Mouse (Mus musculus) testis, postnatal 14 days (tissue): ENCODE results near the gene Immp2l.
"Not testable (repeated sequence)": the region's sequence is repeated elsewhere in the genome, so short reads cannot be mapped to it uniquely, and the experiment has no call there.

Source experiments
- DNase-seq: peaks from one replicate; pipeline ENCODE4 v3.0.0; 2021; ENCODE audit warnings: low spot score

Immp2l gene

DNA sequence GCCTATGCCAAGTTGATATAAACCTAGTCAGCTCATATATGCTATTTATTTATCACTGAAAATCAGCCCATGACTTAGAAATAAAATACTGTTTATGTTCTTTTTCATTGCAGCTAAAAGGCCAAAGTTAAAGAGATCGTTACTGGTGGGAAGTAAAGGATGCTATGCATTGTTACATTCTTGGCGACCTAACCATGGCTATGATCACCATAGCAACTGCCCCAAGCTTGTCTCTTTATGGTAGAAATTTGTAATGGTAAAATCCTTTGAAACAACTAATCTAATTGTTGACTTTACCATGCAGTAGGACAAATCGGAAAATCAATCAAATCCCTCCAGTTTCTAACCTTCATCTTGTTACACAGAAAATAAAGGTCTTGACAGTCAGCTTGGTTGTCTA, 644.4 kb downstream of the Immp2l start:
- DNase-seq = no peak

DNA sequence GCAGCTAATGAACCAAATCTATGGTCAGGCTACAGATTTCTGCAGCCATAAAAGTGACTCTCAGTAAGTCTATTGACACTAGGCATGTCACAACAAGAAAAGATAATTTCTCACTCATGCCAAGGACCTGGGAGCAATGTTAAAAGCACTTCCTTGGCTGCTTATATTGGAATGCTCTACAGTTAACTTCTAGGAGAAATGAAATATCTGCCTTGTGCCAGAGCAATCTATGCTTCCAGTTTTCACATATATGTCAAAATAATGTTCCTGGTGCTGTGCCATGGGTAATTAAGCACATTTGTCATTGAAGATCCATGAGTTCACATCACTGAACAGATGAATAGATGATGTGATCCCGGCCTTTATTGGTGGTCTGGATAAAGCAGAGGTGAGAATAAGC, 645.6 kb downstream of the Immp2l start:
- DNase-seq = no peak

DNA sequence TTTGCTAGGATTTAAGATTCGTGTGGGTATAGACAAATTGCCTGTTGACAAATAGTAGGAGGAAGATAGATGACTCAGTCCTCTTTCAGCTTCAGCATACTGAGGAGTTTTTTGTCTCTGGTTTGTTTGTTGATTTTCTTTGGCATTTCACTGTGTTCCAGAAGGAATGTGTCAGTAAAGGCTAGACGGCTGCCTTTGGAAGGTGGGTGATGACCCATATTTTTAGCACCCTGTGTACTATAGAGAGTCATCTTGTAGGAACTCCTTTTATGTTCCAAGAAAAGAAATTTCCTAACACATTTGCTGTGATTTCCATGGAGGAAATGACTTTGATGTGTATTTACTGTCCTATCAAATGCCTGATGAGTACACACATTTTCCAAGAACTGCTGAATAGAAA, 651.0 kb downstream of the Immp2l start:
- no peak for DNase-seq

DNA sequence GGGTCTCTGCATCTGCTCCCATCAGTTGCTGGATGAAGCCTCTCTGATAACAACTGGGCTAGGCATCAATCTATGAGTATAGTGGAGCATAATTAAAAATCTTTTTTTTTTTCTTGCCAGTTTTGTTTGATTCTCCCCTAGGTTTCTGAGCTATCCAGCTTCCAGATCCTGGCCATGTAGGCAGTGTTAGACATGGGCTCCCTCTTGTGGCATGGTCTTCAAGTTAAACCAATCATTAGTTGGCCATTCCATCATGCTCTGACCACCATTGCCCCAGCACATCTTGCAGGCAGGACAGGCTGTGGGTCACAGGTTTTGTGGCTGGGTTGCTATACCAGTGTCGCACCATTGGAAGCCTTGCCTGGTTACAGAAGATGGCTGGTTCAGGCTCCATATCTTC, 656.3 kb downstream of the Immp2l start:
- DNase-seq = no peak

DNA sequence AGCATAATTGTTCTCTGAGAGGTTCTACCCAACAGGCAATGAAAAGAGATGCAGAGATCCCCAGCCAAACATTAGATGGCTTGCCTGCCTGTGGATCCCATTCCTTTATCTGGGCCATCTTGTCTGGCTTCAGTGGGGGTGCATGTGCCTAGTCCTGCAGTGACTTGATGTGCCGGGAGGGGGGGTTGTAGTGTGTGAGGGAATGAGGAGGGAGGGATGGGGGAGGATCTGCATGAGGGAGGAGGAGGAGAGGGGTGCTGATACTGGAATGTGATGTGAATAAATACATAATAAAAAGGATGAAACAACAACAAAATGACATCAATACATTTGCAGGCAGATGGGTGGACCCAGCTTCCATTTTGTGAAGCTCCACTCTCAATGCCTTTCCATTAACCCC, 658.3 kb downstream of the Immp2l start:
- peak; percentile 19 for DNase-seq

DNA sequence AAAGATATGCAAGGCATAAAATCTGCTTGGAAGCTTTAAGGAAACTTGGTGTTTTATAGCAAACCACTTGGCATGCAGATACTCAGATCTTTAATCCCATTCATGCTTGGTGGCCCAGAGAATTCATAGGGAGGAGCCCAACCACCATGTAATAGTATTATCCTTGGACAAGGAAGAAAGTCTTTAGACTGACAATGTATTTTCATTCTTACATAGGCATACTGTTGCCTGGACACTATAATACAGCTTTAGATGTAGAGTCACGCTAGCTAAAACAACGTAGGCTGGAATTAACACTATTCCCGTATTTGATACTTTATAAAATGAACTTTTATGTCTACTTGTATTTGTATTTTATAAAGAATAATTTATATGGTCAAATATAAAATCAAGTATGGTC, 665.9 kb downstream of the Immp2l start:
- DNase-seq = no peak

DNA sequence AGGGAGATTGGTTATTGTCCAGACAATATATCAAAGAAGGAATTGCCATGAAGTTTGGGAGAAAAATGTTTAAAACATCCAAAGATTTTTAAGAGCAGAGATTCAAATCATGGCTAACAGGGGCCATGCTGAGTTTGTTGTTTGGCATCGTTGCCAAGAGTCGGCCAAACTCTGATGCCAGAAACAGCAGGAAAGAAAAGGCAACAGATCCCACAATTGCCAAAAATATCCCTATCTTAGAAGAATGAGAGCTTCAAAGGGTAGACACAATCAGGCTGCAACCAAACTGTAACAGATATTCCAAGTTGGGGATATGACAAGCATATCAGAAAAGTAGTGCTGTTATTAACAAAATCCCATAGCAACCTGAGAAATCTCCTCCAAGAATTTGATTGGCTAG, 686.7 kb downstream of the Immp2l start:
- no peak for DNase-seq

DNA sequence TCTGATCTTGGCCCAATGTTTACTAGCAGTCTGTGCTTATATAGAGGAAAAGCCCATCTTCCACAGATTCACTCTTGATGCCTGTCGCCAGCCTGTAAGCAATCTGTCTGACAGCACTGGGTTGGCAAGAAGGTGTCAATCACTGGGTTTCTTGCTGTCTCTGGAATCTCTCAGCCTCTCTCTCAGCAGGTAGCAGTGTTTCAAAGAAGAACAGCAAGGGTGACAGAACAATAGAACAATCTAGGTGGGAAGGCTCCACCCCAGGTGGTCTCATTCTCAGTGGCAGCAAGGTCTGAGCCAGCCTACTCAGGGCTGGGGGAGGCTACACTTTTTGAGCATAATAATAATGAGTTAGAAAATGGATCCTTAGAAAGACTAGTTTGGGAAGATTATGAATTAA, 693.1 kb downstream of the Immp2l start:
- no peak for DNase-seq

DNA sequence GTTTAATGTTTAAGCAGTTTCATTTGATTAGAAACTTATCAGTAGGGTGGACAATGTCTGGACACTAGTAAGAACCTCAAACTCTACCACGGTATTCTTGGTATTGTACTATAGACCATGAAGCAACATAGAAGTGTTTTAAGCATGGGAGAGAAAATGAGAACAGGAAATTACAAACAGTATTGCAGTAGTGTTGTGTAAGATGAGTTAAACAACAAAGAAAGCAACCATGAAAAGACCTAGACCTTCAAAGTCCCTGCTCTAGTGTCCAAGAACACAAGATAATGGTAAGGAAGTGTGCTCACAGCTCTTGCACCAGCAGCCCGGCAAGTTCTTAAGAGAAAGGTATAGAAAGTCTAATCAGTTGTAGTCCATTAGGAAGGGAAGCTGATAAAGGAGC, 700.7 kb downstream of the Immp2l start:
- no peak for DNase-seq

DNA sequence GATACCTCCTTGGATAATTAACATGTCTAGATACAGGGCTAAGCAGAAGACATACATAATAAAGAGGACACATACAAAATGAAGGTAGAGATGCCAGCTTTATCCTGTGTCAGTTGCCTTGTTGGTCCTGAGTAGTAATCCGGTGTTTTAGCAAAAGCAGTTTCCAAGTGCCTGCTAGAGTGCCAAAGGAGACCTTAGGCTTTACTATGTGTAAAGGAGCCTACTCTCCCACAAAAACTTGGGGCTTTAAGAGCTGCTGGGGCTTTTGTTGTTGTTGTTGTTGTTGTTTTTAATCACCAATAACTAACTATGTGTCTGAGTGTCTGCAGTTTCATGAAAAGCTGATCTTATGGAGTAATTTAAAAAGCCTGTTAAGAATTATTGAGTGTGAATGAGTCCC, 702.8 kb downstream of the Immp2l start:
- no peak for DNase-seq

DNA sequence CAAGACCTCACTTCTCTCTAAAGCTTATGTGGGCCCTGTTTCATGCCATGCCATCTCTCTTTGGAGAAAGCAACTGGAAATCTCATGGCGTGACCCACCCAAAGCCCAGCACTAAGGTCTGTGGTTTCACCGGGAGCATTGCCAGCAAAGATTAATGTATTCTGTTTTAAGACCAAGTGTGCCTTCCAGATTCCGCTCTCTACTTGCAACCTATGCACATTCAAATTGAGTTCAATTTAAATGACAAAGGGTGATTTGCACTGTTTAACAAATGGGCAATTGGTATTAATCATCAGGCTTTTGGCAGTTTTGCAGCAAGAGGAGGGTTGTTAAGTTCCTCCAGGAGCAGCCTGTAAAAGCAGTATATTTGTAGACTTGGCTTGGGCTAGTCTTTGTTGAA, 703.3 kb downstream of the Immp2l start:
- DNase-seq = no peak

DNA sequence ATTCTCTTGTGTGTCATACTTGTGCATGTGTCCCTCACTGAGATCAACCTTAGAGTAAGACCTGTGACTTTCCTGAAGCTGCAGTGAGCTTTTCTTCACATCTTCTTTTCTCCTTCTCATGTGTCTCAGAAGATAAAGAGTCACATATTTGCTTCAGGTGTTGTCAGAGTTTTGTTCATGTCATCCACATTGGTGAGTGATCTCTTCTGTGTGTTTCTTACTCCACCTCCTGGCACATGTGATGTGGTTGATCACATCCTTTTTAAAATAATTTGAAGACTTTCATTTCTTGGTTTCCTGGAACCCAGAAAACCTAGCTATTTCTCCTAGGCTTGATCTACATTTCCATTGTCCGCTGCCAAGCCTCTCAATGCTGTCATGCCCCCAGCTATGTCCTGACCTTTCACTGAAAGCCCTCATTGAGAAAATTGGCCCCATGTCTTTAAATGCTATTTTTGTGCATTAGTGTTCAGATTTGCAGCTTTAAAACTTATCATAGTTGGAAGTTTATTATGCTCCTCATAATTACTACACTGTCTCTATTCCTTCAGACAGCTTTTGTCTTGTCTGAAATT, 704.0 kb downstream of the Immp2l start:
- no peak for DNase-seq

DNA sequence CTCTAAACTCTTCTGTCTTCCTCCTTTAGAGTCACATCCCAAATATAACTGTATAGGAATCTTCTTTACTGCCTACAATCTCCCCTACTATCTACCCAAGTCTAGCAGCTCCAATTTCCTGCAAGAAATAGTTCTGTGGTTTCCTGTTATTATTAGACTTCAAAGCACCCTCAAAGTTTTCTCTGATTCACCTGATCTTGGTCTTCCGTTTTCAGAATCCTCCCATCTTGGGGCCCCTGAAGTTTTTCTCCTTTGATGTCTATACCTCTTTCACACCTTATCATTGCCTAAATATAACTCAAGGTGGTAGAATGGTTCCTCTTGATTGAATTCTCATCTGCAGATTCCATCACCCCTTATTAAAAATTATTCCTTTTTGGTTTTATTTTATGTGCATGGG, 704.6 kb downstream of the Immp2l start:
- DNase-seq = no peak

DNA sequence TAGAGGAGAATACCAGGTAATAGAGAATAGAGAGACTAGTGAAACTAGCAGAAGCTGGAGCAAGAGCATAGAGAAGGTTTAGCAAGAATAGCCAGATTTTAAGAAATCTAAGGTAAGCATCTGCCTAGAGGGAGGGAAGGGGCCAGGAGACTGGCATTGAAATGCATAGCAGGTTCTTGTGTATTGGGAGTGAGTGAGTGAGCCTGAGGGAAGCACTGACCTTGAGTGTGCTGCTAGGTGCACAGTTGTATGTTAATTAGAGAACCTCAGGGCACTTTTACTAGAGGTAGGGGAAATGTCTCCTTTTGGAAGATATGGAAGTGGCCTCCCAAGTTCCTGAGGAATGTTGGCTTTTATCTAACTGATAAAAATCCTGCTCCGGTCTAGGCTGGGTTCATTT, 705.9 kb downstream of the Immp2l start:
- no peak for DNase-seq

DNA sequence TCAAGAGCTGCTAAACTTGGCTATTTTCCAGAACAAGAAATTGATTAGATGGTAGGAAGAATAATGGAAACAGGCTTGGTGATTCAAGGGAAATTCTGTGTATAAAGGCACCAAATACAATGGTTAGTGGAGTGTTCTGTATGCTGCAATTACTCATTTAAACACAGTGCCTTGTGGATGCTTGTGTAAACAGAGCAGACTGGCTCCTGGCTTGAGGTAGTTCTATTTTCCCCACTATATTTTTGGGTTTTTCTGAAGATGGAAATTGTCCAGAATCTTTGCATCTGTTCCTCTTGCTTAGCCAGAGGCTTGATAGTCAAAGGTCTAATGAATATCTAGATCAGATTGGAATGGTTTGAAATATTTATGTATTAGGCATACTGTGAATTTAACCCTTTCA, 709.3 kb downstream of the Immp2l start:
- DNase-seq = no peak

DNA sequence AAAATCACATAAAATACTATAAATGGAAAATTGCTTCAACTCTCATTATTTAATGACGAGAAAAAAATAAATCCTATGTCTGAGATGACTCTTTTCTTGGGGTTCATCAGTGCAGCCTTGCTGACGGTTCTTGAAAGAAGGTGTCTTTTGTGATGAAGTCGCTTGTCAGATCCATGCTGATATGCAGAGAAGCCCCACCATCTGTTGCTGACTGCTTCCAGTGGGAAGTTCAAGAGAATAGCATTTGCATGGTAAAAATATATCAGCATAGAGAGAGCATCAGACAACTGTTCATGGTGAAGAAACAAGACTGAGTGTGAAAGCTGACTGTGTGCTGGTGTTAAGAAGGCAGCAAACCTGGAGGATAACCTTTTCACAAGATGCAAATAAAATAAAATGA, 719.0 kb downstream of the Immp2l start:
- DNase-seq = no peak

DNA sequence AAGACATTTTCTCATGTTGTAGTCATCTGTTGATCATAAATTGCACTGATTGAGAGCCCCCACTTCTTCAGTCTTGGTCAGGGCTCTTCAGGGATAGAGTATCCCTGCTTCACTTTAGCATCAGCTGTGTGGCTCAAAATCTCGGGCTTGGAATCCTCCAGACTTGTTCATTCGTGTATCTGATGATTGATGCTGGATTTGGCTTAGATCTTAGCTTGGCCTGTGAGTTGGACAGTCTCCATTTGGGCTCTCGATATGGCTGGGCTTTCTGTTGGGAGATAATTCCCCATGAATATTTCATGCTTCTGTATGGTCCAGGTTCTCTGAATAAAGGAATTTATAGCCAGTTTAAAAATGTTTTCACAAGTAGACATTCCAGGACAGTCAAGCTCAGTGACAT, 739.5 kb downstream of the Immp2l start:
- no peak for DNase-seq

DNA sequence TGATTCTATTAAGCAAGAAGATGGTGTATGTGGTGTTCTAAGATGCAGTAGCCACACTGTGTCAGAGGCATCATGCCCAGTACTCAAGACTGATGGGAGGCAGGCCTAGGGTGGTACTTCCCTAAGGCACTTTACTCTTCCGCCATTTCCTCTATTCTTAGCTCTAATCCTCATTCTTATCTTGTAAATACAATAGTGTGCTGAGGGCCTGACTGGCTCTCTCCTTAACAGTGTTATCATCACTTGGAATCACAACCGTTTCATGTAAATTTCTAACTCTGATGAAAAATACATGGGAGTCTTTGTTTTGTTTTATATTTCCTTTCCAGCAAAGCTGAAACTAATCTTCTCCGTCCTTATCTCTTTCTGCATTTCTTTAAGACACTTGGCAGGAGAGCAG, 750.1 kb downstream of the Immp2l start:
- no peak for DNase-seq

DNA sequence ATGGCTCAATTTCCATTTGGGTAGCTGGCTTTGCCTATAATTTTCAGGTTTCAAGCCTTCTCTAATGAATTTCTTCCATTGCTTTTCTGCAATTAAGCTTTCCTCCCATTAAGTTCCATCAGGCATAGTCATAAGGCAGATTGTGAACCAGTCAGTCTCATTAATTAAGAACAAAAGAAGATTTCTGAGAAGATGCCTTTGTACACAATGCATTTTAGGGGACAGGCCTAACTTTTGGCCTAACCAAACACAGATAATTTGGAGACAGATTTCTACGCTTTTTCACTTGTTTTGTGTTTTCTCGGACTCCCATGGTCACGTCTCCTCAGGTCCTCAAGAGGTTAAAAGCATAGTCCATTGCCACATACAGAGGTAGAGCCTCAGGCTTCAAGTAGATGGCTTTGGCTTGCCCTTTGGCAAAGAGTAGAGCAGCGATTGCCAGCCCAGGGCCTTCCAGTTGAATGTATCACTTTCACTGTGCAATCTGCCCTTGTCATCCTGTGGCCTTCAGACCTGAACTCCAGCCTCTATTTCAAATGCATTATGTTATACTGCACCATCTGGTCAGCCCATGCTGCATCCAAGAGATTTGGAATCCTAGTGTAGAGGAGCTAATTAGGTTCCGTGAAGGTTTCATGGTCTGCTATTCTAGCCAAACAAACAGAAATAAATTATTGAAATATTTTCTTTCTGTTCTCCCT, 750.9 kb downstream of the Immp2l start:
- no peak for DNase-seq

DNA sequence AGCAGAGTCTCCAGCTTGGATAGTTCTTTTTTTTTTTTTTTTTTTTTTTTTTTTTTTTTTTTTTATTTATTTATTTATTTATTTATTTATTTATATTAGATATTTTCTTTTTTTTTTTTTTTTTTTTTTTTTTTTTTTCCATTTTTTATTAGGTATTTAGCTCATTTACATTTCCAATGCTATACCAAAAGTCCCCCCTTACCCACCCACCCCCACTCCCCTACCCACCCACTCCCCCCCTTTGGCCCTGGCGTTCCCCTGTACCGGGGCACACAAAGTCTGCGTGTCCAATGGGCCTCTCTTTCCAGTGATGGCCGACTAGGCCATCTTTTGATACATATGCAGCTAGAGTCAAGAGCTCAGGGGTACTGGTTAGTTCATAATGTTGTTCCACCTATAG, 753.9 kb downstream of the Immp2l start:
- DNase-seq = not testable (repeated sequence)

DNA sequence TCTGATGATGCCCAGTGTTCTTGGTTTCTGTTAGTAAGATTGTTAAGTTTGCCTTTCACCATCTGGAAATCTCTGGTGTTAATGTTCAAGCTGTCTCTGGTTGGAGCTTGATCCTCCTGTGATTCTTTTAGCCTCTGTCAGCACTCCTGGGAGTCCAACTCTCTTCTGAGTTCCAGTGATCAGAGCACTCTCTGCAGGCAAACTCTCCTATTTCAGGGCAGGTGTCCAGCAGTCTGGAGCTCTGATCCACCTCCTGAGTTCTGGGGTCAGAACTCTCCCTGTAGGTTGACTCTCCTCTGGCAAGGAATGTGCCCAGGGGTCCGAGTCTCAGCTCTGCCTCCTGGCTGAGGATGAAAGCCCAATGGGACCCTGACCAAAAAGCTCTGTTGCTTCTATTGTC, 769.8 kb downstream of the Immp2l start:
- DNase-seq = not testable (repeated sequence)

DNA sequence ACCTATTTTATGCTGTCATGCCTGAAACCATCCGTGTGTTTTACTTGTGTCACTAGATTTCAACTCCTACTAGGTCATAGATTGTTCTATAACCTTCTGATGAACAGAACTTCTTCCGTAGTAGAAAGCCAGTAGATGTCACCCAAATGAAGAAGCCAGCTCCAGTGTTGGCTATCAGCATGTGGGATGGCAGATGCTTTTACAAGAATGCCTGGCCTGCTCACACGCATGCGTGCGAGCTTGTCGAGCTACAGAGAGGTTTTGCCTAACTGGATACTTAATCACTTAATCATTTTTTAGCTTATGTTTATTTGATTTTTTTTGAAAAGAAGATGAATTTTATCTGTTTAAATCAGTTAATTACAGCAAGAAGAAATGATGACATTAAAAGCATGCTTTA, 805.6 kb downstream of the Immp2l start:
- no peak for DNase-seq

DNA sequence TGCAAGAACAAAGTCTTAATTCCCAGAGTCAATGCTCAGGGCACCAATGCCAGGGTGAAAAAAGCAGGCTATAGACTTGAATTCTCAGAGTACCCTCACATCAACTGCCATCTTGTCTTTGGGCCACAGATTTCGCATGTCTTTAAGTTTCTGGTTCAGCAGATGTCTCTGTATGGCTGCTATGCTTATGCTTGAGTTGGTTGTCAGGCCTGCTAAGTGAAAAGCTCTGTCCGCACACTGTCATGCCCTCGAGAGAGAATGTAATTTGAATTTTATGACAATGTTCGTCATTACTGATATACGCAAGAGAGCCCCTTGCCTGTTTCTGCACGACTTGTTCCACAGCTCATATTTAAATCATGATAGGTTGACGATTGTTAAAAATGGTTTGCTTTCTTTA, 807.8 kb downstream of the Immp2l start:
- no peak for DNase-seq

DNA sequence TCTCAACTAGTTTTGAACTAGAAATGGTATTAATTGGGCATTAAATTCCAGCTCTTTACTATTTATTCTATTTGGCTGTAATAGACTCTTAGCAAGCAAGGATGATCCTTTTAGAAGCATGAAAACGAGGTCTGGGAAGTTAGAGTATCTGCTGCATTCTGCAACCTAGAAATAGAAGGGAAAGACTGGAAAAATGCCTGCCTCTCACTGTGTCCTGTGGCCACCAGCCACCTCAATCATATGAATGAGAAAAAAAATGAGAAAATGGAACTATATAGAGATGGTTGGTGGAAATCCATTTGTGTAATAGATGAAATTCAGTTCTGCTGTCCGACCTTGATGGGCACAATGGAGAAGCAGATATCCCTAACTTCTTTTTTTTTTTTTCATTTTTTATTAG, 810.8 kb downstream of the Immp2l start:
- DNase-seq = no peak
